Mouse (Mus musculus): ENCODE measurements around the gene Cog1.
"Not testable (repeated sequence)": the region's sequence is repeated elsewhere in the genome, so short reads cannot be mapped to it uniquely, and the experiment has no call there.

The Cog1 gene

DNA sequence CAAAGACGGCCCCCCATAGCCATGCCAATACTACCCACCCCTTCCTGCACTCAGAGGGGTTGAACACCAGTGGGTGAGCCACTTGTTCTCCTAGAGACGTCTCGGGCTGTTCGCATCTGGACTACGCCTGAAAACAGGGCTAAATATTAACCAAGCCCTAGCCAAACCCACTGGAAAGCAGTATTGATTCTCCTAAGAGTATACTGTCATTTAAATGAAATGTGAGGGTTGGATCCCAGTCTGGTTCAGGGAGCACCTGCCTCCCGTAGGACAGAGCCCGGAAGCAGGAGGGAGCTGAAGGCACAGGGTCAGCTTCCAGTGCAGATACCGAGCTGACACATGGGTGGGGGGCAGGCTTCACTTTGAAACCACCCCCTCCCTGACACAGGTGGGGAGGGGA is 17.1 kb upstream of the Cog1 start:
- DNase-seq (ENCODE audit: extremely low read depth, insufficient read length, low spot score): no peak

DNA sequence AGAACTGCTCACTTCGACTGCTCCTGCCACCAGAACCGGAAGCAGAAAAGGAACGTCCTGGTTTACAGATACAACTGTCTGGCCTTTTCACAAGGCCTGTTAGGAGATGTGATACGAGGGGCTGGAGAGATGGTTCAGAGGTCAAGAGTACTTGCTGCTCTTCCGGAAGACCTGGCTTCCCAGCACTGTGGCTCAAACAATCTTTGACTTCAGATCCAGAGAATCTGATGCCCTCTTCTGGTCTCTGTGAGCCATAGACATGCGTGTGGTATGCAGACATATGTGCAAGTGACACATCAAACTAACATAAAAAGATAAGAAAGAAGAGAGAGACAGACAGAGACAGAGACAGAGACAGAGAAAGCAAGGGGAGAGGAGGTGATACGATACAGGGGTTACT is 16.7 kb upstream of the Cog1 start:
- DNase-seq (ENCODE audit: extremely low read depth, insufficient read length, low spot score): no peak

GRCm38 (mm10) chr11:113633398-113633797 is 15.6 kb upstream of the Cog1 start:
- DNase-seq (ENCODE audit: extremely low read depth, insufficient read length, low spot score): no peak

DNA sequence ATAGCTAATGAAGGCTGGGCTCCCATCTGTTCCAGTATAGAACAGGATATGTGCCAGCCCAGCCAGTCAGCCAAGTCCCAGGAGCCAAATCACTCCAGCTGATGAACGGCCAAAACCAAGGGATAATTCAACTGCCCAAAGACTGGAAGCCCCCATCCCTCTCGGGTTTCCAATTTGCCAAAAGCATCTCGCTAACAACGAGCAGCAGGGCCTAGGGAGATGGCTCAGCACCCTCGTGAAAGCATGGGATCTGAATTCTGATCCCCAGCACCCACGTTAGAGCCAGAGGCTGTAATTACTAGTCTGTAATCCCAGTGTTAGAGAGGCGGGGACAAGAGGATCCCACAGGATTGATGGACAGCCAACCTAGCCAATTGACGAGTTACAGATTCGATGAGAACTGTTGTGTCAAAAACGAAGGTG is 14.3 kb upstream of the Cog1 start:
- no peak for DNase-seq (ENCODE audit: extremely low read depth, insufficient read length, low spot score)

- DNase-seq (ENCODE audit: extremely low read depth, insufficient read length, low spot score): no peak
These were observed 10.3 kb upstream of the Cog1 start for GRCm38 (mm10) chr11:113638680-113639079.

DNA sequence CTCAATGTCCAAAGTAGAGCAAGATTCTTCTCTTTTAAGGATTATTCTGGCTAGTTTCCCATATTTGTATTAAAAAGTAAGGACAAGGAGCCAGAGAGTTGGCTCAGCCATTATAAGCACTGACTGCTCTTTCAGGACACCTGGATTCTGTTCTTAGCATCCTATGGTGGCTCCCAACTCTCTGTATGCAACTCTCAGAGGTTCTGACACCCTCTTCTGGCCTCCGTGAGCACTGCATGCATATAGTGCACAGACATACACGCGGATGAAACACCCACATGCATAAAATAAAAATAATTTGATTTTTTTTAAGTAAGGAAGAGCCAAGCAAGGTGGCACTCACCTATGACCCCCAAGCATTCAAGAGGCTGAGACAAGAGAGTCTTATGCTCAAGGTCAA is 3.8 kb upstream of the Cog1 start:
- no peak for DNase-seq (ENCODE audit: extremely low read depth, insufficient read length, low spot score)

DNA sequence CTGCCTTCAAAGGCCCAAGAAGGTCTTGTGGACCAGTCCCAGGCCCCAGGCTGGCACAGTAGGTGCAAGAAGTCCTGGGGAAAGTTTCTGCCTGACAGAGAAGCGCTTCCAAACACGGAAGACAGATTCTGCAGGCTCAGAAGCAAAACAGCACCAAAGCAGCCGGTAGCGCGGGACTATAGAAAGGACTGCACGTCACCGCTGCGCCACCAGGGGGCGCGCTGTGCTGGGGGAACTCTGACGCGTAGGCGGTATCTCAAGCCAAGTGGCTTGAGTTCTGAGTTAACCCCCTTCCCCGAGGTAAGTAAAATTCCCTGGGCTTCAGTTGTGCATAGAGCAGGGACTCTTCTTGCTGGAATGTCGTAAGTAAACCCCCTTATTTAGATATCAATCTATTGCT is 817 bp upstream of the Cog1 start:
- DNase-seq (ENCODE audit: extremely low read depth, insufficient read length, low spot score): peak; percentile 85

GRCm38 (mm10) chr11:113649353-113650210 is 613 bp downstream of the Cog1 start, which contains the start of gene Slc39a11:
Gene Slc39a11, minus strand, starts transcription at chr11:113650079.
- peak; percentile 79 for DNase-seq (ENCODE audit: extremely low read depth, insufficient read length, low spot score)

GRCm38 (mm10) chr11:113651206-113651906 is 2.4 kb downstream of the Cog1 start:
- DNase-seq (ENCODE audit: extremely low read depth, insufficient read length, low spot score): no peak

DNA sequence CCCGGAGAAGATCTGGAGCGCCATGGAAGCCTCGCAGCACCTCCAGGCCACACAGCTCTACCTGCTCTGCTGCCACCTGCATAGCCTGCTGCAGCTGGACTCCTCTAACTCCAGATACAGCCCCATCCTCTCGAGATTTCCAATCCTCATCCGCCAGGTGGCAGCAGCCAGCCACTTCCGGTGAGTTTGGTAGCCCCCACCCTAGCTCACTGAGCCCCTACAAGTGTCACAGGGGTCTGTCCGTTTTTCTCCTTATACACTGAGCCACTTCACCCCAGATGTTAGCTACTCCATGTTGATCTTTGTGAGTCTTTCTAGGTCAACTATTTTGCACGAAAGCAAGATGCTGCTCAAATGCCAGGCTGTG is 2.9 kb downstream of the Cog1 start:
- no peak for DNase-seq (ENCODE audit: extremely low read depth, insufficient read length, low spot score)

DNA sequence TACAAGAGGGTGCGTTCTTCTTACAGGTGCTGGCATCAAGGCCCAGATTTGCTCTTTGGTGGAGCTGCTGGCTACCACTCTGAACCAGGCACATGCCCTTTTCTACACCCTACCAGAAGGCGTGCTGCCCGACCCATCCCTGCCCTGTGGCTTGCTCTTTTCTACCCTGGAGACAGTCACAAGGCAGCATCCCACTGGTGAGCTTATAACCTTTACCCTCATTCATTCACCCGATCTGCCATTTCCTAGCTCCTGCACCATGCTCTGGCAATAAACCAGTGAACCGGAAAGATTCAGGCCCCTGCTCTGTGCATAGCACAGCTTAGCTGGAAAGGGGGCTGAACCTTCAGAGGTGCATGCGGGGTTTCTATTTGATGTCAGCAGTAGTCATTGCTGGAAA is 3.5 kb downstream of the Cog1 start:
- DNase-seq (ENCODE audit: extremely low read depth, insufficient read length, low spot score): no peak

GRCm38 (mm10) chr11:113654105-113654504 is 5.1 kb downstream of the Cog1 start:
- no peak for DNase-seq (ENCODE audit: extremely low read depth, insufficient read length, low spot score)

GRCm38 (mm10) chr11:113654561-113655270 is 5.7 kb downstream of the Cog1 start:
- no peak for DNase-seq (ENCODE audit: extremely low read depth, insufficient read length, low spot score)

DNA sequence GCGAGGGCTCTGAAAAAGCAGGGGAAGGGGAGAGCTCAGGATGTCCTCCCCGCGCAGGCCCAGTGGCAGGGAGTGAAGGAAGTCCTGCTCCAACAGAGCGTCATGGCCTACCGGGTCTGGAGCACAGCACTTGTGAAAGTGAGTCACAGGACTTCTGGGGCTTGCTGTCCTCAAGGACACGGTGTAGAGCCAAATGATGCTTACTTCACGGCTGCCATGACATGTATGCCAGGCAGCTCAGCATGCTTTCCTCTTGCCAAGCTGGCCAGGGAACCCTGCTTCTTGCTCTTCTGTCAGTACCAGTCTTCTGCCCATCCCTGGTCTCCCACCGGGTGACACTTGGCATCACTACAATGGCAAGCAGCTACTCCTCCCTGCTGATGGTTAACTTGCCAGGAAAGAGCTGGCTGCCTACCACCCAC is 7.6 kb downstream of the Cog1 start:
- DNase-seq (ENCODE audit: extremely low read depth, insufficient read length, low spot score): no peak

GRCm38 (mm10) chr11:113657221-113657620 is 8.3 kb downstream of the Cog1 start:
- DNase-seq (ENCODE audit: extremely low read depth, insufficient read length, low spot score): no peak

- no peak for DNase-seq (ENCODE audit: extremely low read depth, insufficient read length, low spot score)
These were observed 9.3 kb downstream of the Cog1 start for GRCm38 (mm10) chr11:113658319-113658718.

DNA sequence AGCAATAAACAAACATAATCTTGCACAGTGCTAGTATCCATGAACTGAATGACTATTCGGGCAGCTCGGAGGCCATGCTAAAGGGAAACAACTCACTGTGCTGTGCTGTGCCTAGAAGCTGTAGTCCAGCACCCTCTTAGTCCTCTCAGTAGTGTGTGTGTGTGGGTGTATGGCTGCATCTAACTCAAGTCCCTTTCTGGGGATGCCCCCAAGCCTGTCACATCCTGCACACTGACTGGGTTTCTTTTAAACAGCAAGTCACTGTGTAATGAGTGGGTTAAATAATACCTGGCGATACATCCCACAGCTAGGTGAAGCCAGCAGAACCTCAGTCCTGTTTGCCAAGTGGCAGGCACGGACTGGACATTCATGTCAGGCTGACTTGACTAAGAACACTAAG is 9.8 kb downstream of the Cog1 start:
- no peak for DNase-seq (ENCODE audit: extremely low read depth, insufficient read length, low spot score)

GRCm38 (mm10) chr11:113660213-113660612 is 11.2 kb downstream of the Cog1 start:
- DNase-seq (ENCODE audit: extremely low read depth, insufficient read length, low spot score): not testable (repeated sequence)

GRCm38 (mm10) chr11:113660940-113661339 is 12.0 kb downstream of the Cog1 start:
- DNase-seq (ENCODE audit: extremely low read depth, insufficient read length, low spot score): peak; percentile 82

GRCm38 (mm10) chr11:113661835-113662351 is 12.9 kb downstream of the Cog1 start:
- DNase-seq (ENCODE audit: extremely low read depth, insufficient read length, low spot score): no peak

- no peak for DNase-seq (ENCODE audit: extremely low read depth, insufficient read length, low spot score)
These were observed 15.3 kb downstream of the Cog1 start for GRCm38 (mm10) chr11:113664279-113664678.
